Mouse (Mus musculus) stomach, postnatal 0 days (tissue): ENCODE results near the gene Fer.

Source experiments
- CTCF ChIP-seq: IDR thresholded peaks from 2 replicates; pipeline ENCODE4 v1.5.1; 2016; ENCODE audit warnings: antibody characterized with exemption, low read depth, mild to moderate bottlenecking, moderate library complexity
- EP300 ChIP-seq: optimal IDR thresholded peaks from 2 replicates; pipeline ENCODE3; 2016; ENCODE audit warnings: antibody characterized with exemption

DNA sequence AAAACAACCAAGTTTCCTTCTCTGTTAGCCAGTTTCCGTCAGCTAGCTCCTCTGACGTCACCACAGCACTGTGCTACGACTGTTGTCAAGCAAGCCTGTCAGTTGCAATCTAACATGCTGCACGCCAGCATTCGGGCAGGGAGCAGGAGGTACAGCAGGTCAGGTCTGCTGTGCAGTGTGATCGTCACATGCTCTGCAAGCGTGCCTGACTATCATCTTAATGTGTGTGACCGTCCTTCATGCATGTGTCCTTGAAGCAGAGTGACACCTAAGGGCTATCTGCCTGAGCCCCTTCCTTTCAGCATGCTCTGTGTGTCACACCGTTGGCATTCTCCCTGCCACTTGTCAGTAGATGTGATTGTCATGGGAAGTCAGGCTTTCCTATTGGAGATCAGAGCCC, 279.0 kb downstream of the Fer start:
- TF ChIP-seq CTCF (no peak), EP300 (no peak)
